Mouse (Mus musculus) brain, embryonic 14.5 days (tissue): Measurements from ENCODE around the gene Catsperz.

ENCODE experiments used
- CTCF ChIP-seq: fragments of 200-500 bp; IDR thresholded peaks from 2 replicates; pipeline ENCODE4 v1.5.1; 2012; ENCODE audit warnings: inconsistent platforms, mild to moderate bottlenecking, moderate library complexity, borderline replicate concordance; ENCODE audit not compliant: insufficient read depth, insufficient read length; ENCODE audit errors: extremely low read depth
- POLR2A ChIP-seq: fragments of 200-500 bp; IDR thresholded peaks from 2 replicates; pipeline ENCODE4 v1.6.1; 2012; ENCODE audit warnings: mild to moderate bottlenecking, inconsistent platforms, borderline replicate concordance; ENCODE audit not compliant: poor library complexity, insufficient read depth, insufficient read length, severe bottlenecking; ENCODE audit errors: extremely low read depth

GRCm38 (mm10) chr19:6907094-6907493 is 18.1 kb downstream of the Catsperz start:
- TF ChIP-seq POLR2A (no peak), CTCF (no peak)
